Mouse (Mus musculus): ENCODE data around the gene Gm39566. TPM values are rescaled to one million over a fixed set of nuclear protein-coding genes. Genes with fewer than 3 reads are reported as not detected.
A peak's percentile ranks its signal among the peaks of the same experiment; 100 is the strongest.

Gm39566 gene
- total and polyA plus RNA-seq, 3 experiments, result 0.04 TPM; not detected in 2

DNA sequence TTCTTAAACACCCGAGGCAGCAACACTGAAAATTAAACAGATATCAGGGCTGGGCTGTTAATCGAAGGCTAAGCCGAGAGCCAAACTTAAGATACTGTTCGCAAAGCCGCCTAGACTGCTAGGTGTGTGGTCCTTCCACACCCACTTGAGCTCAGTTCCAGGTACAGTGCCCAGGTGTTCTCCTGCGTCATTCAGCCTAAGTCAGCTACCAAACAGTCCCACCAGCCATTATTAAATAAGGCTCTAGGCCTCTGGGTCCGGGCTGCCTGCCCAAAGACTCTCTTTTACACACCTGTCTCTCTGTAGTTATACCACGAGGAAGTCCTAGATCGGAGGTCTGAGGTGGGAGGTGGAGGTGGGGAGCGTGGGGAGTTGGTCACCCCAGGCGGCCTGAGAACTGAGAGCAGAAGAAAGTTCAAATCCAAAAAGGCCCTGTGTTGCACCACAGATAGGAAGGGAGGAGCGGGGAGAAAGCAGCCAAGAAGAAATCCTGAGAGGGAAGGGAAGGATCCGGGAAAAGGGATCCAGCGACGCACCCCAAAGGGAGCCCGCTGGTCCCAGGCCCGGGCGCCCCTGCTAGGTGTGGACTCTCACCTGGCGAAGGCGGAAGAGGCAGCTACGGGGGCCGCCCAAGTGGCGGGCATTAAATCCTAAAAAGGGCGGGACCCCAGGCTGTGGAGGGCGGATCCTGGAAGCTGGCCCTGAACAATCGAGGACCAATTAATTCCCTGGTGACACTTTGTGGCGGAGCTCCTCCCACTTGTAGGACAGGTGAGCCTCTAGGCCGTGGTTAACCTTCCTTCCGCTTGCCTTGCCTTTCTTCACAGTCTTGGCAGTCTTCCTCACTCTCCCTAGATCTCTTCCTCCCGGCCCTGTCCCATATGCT lies 43.3 kb upstream of the Gm39566 start, which contains the start of gene Tnk1:
Gene Tnk1, minus strand, starts transcription at position 618 of the 886 bp plus-strand sequence.
- Histone ChIP-seq H3K4me3 (ENCODE audit: control insufficient read depth in 1 of 2, insufficient read depth in 1 of 2, low read depth in 2 of 2, low read length in 2 of 2) (no peak within 1 kb of the TSS), H3K4me1 (ENCODE audit: control insufficient read depth in 1 of 2, insufficient read depth in 2 of 2, low read length in 2 of 2) (peaks cover 4 to 18% of the 10 kb centered on the region in 2 experiments; a peak in 3 of 4 replicates), H3K36me3 (ENCODE audit: control insufficient read depth in 1 of 2, insufficient read depth in 2 of 2, low read length in 2 of 2) (peaks cover 0 to 12% of the 10 kb centered on the region in 2 experiments; a peak in 2 of 4 replicates), H3K27ac (ENCODE audit: control insufficient read depth, low read depth, low read length) (no peak within 1 kb of the TSS), H3K9me3 (replicated peaks; ENCODE audit: insufficient read depth, low read length) (no peaks in the 10 kb centered on the region), H3K79me2 (ENCODE audit: control insufficient read depth, insufficient read depth, low read length, poor library complexity) (no peaks in the 10 kb centered on the region), H3K9ac (ENCODE audit: control insufficient read depth, low read depth, low read length, poor library complexity, severe bottlenecking) (no peak within 1 kb of the TSS), H3K27me3 (ENCODE audit: control insufficient read depth in 1 of 2, insufficient read depth in 2 of 2, low read length in 2 of 2) (no peaks in the 10 kb centered on the region)
- no peak for TF ChIP-seq ZMIZ1 (IDR thresholded peaks at IDR 0.05; ENCODE audit: low read depth, low read length)
- TF ChIP-seq POLR2AphosphoS5 (IDR thresholded peaks at IDR 0.05; ENCODE audit: borderline replicate concordance, low read depth, low read length), result no peak
- TF ChIP-seq MAZ (IDR thresholded peaks at IDR 0.05; ENCODE audit: low read depth, low read length), result no peak
- no peak for TF ChIP-seq E2F4 (IDR thresholded peaks at IDR 0.05; ENCODE audit: borderline replicate concordance, low read depth, low read length)
- TF ChIP-seq JUND (IDR thresholded peaks at IDR 0.05; ENCODE audit: low read depth, low read length), result no peak
- no peak for TF ChIP-seq UBTF (IDR thresholded peaks at IDR 0.05; ENCODE audit: borderline replicate concordance, insufficient read depth, low read depth, low read length)
- TF ChIP-seq TAL1 (IDR thresholded peaks at IDR 0.05; ENCODE audit: low read length), result no peak
- DNase-seq (ENCODE audit: low read depth, low spot score), result no peak

DNA sequence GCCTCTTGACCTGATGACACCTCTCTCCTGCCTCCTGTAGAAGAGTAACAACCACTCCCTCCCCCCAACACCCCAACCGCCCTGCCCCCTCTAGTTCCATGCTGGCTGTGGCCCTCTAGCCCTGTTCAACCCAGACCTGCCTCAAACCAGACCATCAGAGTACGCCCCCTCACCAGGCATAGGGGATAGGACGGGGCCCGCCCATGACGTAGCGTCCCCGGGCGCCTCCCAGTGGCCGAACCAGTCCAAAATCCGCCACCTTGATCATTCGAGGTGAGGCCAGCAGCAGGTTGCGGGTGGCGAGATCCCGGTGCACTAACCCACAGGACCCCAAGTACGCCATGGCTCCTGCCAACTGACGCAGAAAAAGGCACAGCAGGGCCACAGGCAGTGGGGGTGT lies 40.2 kb upstream of the Gm39566 start:
- Histone ChIP-seq H3K4me3 (ENCODE audit: control insufficient read depth in 1 of 2, insufficient read depth in 1 of 2, low read depth in 2 of 2, low read length in 2 of 2) (no peak overlapping the region), H3K4me1 (ENCODE audit: control insufficient read depth in 1 of 2, insufficient read depth in 2 of 2, low read length in 2 of 2) (peaks cover 7 to 21% of the 10 kb centered on the region in 2 experiments; a peak in 3 of 4 replicates), H3K79me2 (ENCODE audit: control insufficient read depth, insufficient read depth, low read length, poor library complexity) (no peaks in the 10 kb centered on the region), H3K9ac (ENCODE audit: control insufficient read depth, low read depth, low read length, poor library complexity, severe bottlenecking) (no peak overlapping the region), H3K9me3 (replicated peaks; ENCODE audit: insufficient read depth, low read length) (no peaks in the 10 kb centered on the region), H3K36me3 (ENCODE audit: control insufficient read depth in 1 of 2, insufficient read depth in 2 of 2, low read length in 2 of 2) (peaks cover 0 to 12% of the 10 kb centered on the region in 2 experiments; a peak in 2 of 4 replicates), H3K27ac (ENCODE audit: control insufficient read depth, low read depth, low read length) (no peak overlapping the region), H3K27me3 (ENCODE audit: control insufficient read depth in 1 of 2, insufficient read depth in 2 of 2, low read length in 2 of 2) (no peaks in the 10 kb centered on the region)
- peak in 2 of 3 experiments; percentile 38 to 65; a peak in 4 of 6 replicates for TF ChIP-seq CTCF (IDR thresholded peaks at IDR 0.05 in 2 of 3, conservative IDR thresholded peaks at IDR 0.05 in 1 of 3; ENCODE audit: control insufficient read depth in 1 of 3, insufficient read depth in 1 of 3, low read depth in 2 of 3, low read length in 3 of 3, poor library complexity in 1 of 3, severe bottlenecking in 1 of 3)
- TF ChIP-seq MXI1 (IDR thresholded peaks at IDR 0.05; ENCODE audit: low read depth, low read length), result no peak
- no peak for DNase-seq (ENCODE audit: low read depth, low spot score)

DNA sequence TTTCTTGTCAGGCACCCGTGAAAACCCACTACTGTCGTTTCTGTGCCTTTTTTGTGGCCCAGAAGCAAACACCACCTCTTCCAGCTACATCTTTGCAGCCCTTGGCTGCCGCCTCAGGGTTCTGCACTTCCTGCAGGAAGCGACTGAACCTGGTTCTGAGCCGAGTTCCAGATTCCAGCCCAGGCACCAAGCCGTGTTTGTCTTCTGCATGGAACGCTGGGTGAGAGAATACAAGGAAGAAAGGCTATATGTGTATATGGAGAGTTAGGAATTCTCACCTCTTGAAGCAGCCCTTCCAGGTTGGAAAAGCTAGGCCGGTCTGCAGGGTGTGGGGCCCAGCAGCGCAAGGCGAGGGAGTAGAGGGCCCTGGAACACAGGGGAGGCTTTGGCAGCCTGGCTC lies 39.6 kb upstream of the Gm39566 start:
- TF ChIP-seq JUND (IDR thresholded peaks at IDR 0.05; ENCODE audit: low read depth, low read length) (no peak), ELF1 (IDR thresholded peaks at IDR 0.05; ENCODE audit: low read depth, low read length) (no peak), NRF1 (IDR thresholded peaks at IDR 0.05; ENCODE audit: insufficient read depth, low read depth, low read length, poor library complexity, severe bottlenecking) (no peak), ZC3H11A (IDR thresholded peaks at IDR 0.05; ENCODE audit: low read depth, low read length) (no peak), TAL1 (IDR thresholded peaks at IDR 0.05; ENCODE audit: low read length) (no peak), GATA1 (IDR thresholded peaks at IDR 0.05; ENCODE audit: low read depth, low read length) (no peak), USF2 (IDR thresholded peaks at IDR 0.05; ENCODE audit: borderline replicate concordance in 1 of 2, insufficient read depth in 1 of 2, low read depth in 1 of 2, low read length in 2 of 2) (no peak), GABPA (IDR thresholded peaks at IDR 0.05; ENCODE audit: low read depth, low read length) (no peak), CHD1 (IDR thresholded peaks at IDR 0.05; ENCODE audit: low read depth, low read length) (no peak), KAT2A (conservative IDR thresholded peaks at IDR 0.05; ENCODE audit: low read depth, low read length) (no peak), UBTF (IDR thresholded peaks at IDR 0.05; ENCODE audit: borderline replicate concordance, insufficient read depth, low read depth, low read length) (no peak), ZKSCAN1 (IDR thresholded peaks at IDR 0.05; ENCODE audit: low read depth, low read length) (no peak), TCF12 (IDR thresholded peaks at IDR 0.05; ENCODE audit: low read depth, low read length) (no peak)
- H3K9ac ChIP-seq (ENCODE audit: control insufficient read depth, low read depth, low read length, poor library complexity, severe bottlenecking), result no peak overlapping the region
- DNase-seq (ENCODE audit: low read depth, low spot score), result peak; percentile 43
- H3K27ac ChIP-seq (ENCODE audit: control insufficient read depth, low read depth, low read length), result peak overlapping the region; percentile 75
- peaks cover 0 to 12% of the 10 kb centered on the region in 2 experiments; a peak in 2 of 4 replicates for H3K36me3 ChIP-seq (ENCODE audit: control insufficient read depth in 1 of 2, insufficient read depth in 2 of 2, low read length in 2 of 2)
- H3K79me2 ChIP-seq (ENCODE audit: control insufficient read depth, insufficient read depth, low read length, poor library complexity), result no peaks in the 10 kb centered on the region
- no peaks in the 10 kb centered on the region for H3K9me3 ChIP-seq (replicated peaks; ENCODE audit: insufficient read depth, low read length)
- H3K4me1 ChIP-seq (ENCODE audit: control insufficient read depth in 1 of 2, insufficient read depth in 2 of 2, low read length in 2 of 2), result peaks cover 7 to 21% of the 10 kb centered on the region in 2 experiments; a peak in 3 of 4 replicates
- no peak overlapping the region for H3K4me3 ChIP-seq (ENCODE audit: control insufficient read depth in 1 of 2, insufficient read depth in 1 of 2, low read depth in 2 of 2, low read length in 2 of 2)
- H3K27me3 ChIP-seq (ENCODE audit: control insufficient read depth in 1 of 2, insufficient read depth in 2 of 2, low read length in 2 of 2), result no peaks in the 10 kb centered on the region

All from MEL (cell line).